Mouse (Mus musculus): ENCODE measurements around the gene Rag2. TPM values are rescaled to one million over a fixed set of nuclear protein-coding genes. Genes with fewer than 3 reads are reported as not detected.

The Rag2 gene
- not detected in 2 replicates for polyA plus RNA-seq (2012; rRNA removed)

GRCm38 (mm10) chr2:101624526-101624925 lies at the start of gene Rag2:
Rag2 (plus strand) TSS chr2:101624718.
- 60% methylated on average over 4 of the region's 4 CpGs for WGBS
- TF ChIP-seq CTCF (IDR thresholded peaks at IDR 0.05; ENCODE audit: extremely low read depth, insufficient read length, insufficient replicate concordance, low read depth, low read length) (no peak), POLR2A (IDR thresholded peaks at IDR 0.05; ENCODE audit: low read depth, low read length) (no peak)
- Histone ChIP-seq H3K4me3 (ENCODE audit: low read depth, low read length) (no peak within 1 kb of the TSS), H3K27me3 (ENCODE audit: control insufficient read depth, insufficient read depth, low read length) (no peaks in the 10 kb centered on the region; the same call in 1 of the 2 replicates), H3K27ac (ENCODE audit: insufficient read depth, low read depth, low read length) (no peak within 1 kb of the TSS), H3K36me3 (ENCODE audit: control insufficient read depth, insufficient read depth, low read length) (no peaks in the 10 kb centered on the region), H3K4me1 (ENCODE audit: control insufficient read depth, insufficient read depth, insufficient read length, low read length) (no peaks in the 10 kb centered on the region)

GRCm38 (mm10) chr2:101577243-101577642 lies 47.3 kb upstream of the Rag2 start:
- Histone ChIP-seq H3K4me3 (ENCODE audit: low read depth, low read length) (no peak overlapping the region), H3K36me3 (ENCODE audit: control insufficient read depth, insufficient read depth, low read length) (no peaks in the 10 kb centered on the region), H3K27me3 (ENCODE audit: control insufficient read depth, insufficient read depth, low read length) (no peaks in the 10 kb centered on the region), H3K27ac (ENCODE audit: insufficient read depth, low read depth, low read length) (no peak overlapping the region), H3K4me1 (ENCODE audit: control insufficient read depth, insufficient read depth, insufficient read length, low read length) (no peaks in the 10 kb centered on the region)
- TF ChIP-seq POLR2A (IDR thresholded peaks at IDR 0.05; ENCODE audit: low read depth, low read length) (no peak), CTCF (IDR thresholded peaks at IDR 0.05; ENCODE audit: extremely low read depth, insufficient read length, insufficient replicate concordance, low read depth, low read length) (no peak)
- WGBS: 47% methylated on average over 4 of the region's 4 CpGs

GRCm38 (mm10) chr2:101580027-101580426 lies 44.5 kb upstream of the Rag2 start:
- H3K27me3 ChIP-seq (ENCODE audit: control insufficient read depth, insufficient read depth, low read length): no peaks in the 10 kb centered on the region
- H3K36me3 ChIP-seq (ENCODE audit: control insufficient read depth, insufficient read depth, low read length): no peaks in the 10 kb centered on the region
- no peak for TF ChIP-seq CTCF (IDR thresholded peaks at IDR 0.05; ENCODE audit: extremely low read depth, insufficient read length, insufficient replicate concordance, low read depth, low read length)
- no peak for TF ChIP-seq POLR2A (IDR thresholded peaks at IDR 0.05; ENCODE audit: low read depth, low read length)
- no peaks in the 10 kb centered on the region for H3K4me1 ChIP-seq (ENCODE audit: control insufficient read depth, insufficient read depth, insufficient read length, low read length)
- 82% methylated on average over 2 of the region's 2 CpGs for WGBS
- H3K4me3 ChIP-seq (ENCODE audit: low read depth, low read length): no peak overlapping the region
- no peak overlapping the region for H3K27ac ChIP-seq (ENCODE audit: insufficient read depth, low read depth, low read length)

GRCm38 (mm10) chr2:101580428-101580827 lies 44.1 kb upstream of the Rag2 start:
- TF ChIP-seq POLR2A (IDR thresholded peaks at IDR 0.05; ENCODE audit: low read depth, low read length): no peak
- TF ChIP-seq CTCF (IDR thresholded peaks at IDR 0.05; ENCODE audit: extremely low read depth, insufficient read length, insufficient replicate concordance, low read depth, low read length): no peak
- WGBS: 85% methylated on average over 1 of the region's 1 CpGs
- Histone ChIP-seq H3K27ac (ENCODE audit: insufficient read depth, low read depth, low read length) (no peak overlapping the region), H3K36me3 (ENCODE audit: control insufficient read depth, insufficient read depth, low read length) (no peaks in the 10 kb centered on the region), H3K4me3 (ENCODE audit: low read depth, low read length) (no peak overlapping the region), H3K27me3 (ENCODE audit: control insufficient read depth, insufficient read depth, low read length) (no peaks in the 10 kb centered on the region), H3K4me1 (ENCODE audit: control insufficient read depth, insufficient read depth, insufficient read length, low read length) (no peaks in the 10 kb centered on the region)

- no peaks in the 10 kb centered on the region for H3K36me3 ChIP-seq (ENCODE audit: control insufficient read depth, insufficient read depth, low read length)
- 85% methylated on average over 3 of the region's 3 CpGs for WGBS
- TF ChIP-seq POLR2A (IDR thresholded peaks at IDR 0.05; ENCODE audit: low read depth, low read length) (no peak), CTCF (IDR thresholded peaks at IDR 0.05; ENCODE audit: extremely low read depth, insufficient read length, insufficient replicate concordance, low read depth, low read length) (no peak)
- H3K4me1 ChIP-seq (ENCODE audit: control insufficient read depth, insufficient read depth, insufficient read length, low read length): no peaks in the 10 kb centered on the region
- no peaks in the 10 kb centered on the region for H3K27me3 ChIP-seq (ENCODE audit: control insufficient read depth, insufficient read depth, low read length)
- no peak overlapping the region for H3K27ac ChIP-seq (ENCODE audit: insufficient read depth, low read depth, low read length)
- no peak overlapping the region for H3K4me3 ChIP-seq (ENCODE audit: low read depth, low read length)
Observed at GRCm38 (mm10) chr2:101580977-101581376, 43.5 kb upstream of the Rag2 start.

- H3K27me3 ChIP-seq (ENCODE audit: control insufficient read depth, insufficient read depth, low read length): no peaks in the 10 kb centered on the region
- TF ChIP-seq CTCF (IDR thresholded peaks at IDR 0.05; ENCODE audit: extremely low read depth, insufficient read length, insufficient replicate concordance, low read depth, low read length): no peak
- no peak for TF ChIP-seq POLR2A (IDR thresholded peaks at IDR 0.05; ENCODE audit: low read depth, low read length)
- no peak overlapping the region for H3K4me3 ChIP-seq (ENCODE audit: low read depth, low read length)
- H3K4me1 ChIP-seq (ENCODE audit: control insufficient read depth, insufficient read depth, insufficient read length, low read length): no peaks in the 10 kb centered on the region
- 83% methylated on average over 3 of the region's 3 CpGs for WGBS
- H3K36me3 ChIP-seq (ENCODE audit: control insufficient read depth, insufficient read depth, low read length): no peaks in the 10 kb centered on the region
- no peak overlapping the region for H3K27ac ChIP-seq (ENCODE audit: insufficient read depth, low read depth, low read length)
Observed at GRCm38 (mm10) chr2:101581418-101581817, 43.1 kb upstream of the Rag2 start.

- Histone ChIP-seq H3K27me3 (ENCODE audit: control insufficient read depth, insufficient read depth, low read length) (no peaks in the 10 kb centered on the region), H3K27ac (ENCODE audit: insufficient read depth, low read depth, low read length) (no peak overlapping the region), H3K4me1 (ENCODE audit: control insufficient read depth, insufficient read depth, insufficient read length, low read length) (no peaks in the 10 kb centered on the region), H3K36me3 (ENCODE audit: control insufficient read depth, insufficient read depth, low read length) (no peaks in the 10 kb centered on the region), H3K4me3 (ENCODE audit: low read depth, low read length) (no peak overlapping the region)
- WGBS: 57% methylated on average over 8 of the region's 8 CpGs
- TF ChIP-seq POLR2A (IDR thresholded peaks at IDR 0.05; ENCODE audit: low read depth, low read length) (no peak), CTCF (IDR thresholded peaks at IDR 0.05; ENCODE audit: extremely low read depth, insufficient read length, insufficient replicate concordance, low read depth, low read length) (no peak)
Observed at GRCm38 (mm10) chr2:101591356-101591755, 33.2 kb upstream of the Rag2 start.
